Mouse (Mus musculus) lung, embryonic 14.5 days (tissue): ENCODE results near the gene Olfr1326-ps1. TPM values are rescaled to one million over a fixed set of nuclear protein-coding genes. Genes with fewer than 3 reads are reported as not detected.

Experiments
- ATAC-seq: fragments of 200-750 bp; cut with Nextera tagmentation; 2 replicates; pipeline ENCODE4 v1.8.0; 2017; ENCODE audit warnings: mild to moderate bottlenecking, moderate TSS enrichment, moderate library complexity; ENCODE audit not compliant: insufficient read depth
- DNase-seq: peaks from one replicate; pipeline ENCODE4 v3.0.0-alpha.2; 2015
- H3K27ac ChIP-seq: fragments of 300-500 bp; sonication (generic); 2 replicates; pipeline ENCODE4 v1.5.1; 2014; ENCODE audit warnings: low read depth, mild to moderate bottlenecking, moderate library complexity
- H3K27me3 ChIP-seq: fragments of 300-500 bp; sonication (generic); 2 replicates; pipeline ENCODE4 v1.6.1; 2014; ENCODE audit warnings: low read length, control low read depth; ENCODE audit not compliant: insufficient read depth
- H3K36me3 ChIP-seq: fragments of 300-500 bp; sonication (generic); 2 replicates; pipeline ENCODE4 v1.6.1; 2014; ENCODE audit warnings: control low read depth; ENCODE audit not compliant: insufficient read depth
- H3K4me1 ChIP-seq: fragments of 300-500 bp; sonication (generic); 2 replicates; pipeline ENCODE4 v1.6.1; 2014; ENCODE audit warnings: antibody characterized with exemption, control low read depth; ENCODE audit not compliant: insufficient read depth
- H3K4me2 ChIP-seq: fragments of 300-500 bp; sonication (generic); 2 replicates; pipeline ENCODE4 v1.6.1; 2014; ENCODE audit warnings: mild to moderate bottlenecking
- H3K4me3 ChIP-seq: fragments of 300-500 bp; sonication (generic); 2 replicates; pipeline ENCODE4 v1.5.1; 2014; ENCODE audit warnings: low read depth, low read length
- H3K9ac ChIP-seq: fragments of 300-500 bp; sonication (generic); 2 replicates; pipeline ENCODE4 v1.6.1; 2014
- H3K9me3 ChIP-seq: fragments of 300-500 bp; sonication (generic); 2 replicates; pipeline ENCODE4 v1.6.1; 2016; ENCODE audit warnings: low read depth, low read length, control low read depth
- CTCF ChIP-seq: IDR thresholded peaks from 2 replicates; pipeline ENCODE4 v1.5.1; 2016; ENCODE audit warnings: antibody characterized with exemption, low read depth
- WGBS: fragments of 180-500 bp; shearing (Covaris S2); extraction: QIAGEN DNeasy Blood & Tissue Kit; methylation state at CpG from one replicate; pipeline ENCODE4 v1.1.7; 2014; 5-methylcytosine and 5-hydroxymethylcytosine counted together
- polyA plus RNA-seq: library from polyadenylated mRNA; unstranded; fragments of >200 nt; fragmentation: Nextera tagmentation; extraction: Ambion mirVana; gene quantifications from 2 replicates; pipeline ENCODE4 v1.2.1, GENCODE M21; 2014

Gene Olfr1326-ps1
- not detected in 2 replicates for polyA plus RNA-seq

- no peak within 1 kb of the TSS for H3K9ac ChIP-seq
- no peaks in the 10 kb centered on the region for H3K27me3 ChIP-seq
- H3K9me3 ChIP-seq, result no peaks in the 10 kb centered on the region
- ATAC-seq, result no peak
- no peak for DNase-seq
- no peak within 1 kb of the TSS for H3K4me3 ChIP-seq
- no peak within 1 kb of the TSS for H3K27ac ChIP-seq
- no peaks in the 10 kb centered on the region for H3K4me1 ChIP-seq
- H3K4me2 ChIP-seq, result no peak within 1 kb of the TSS
- H3K36me3 ChIP-seq, result no peaks in the 10 kb centered on the region
- TF ChIP-seq CTCF, result no peak
These were observed at the start of gene Olfr1326-ps1 for GRCm38 (mm10) chrX:74574788-74575187. Olfr1326-ps1 (minus strand) TSS chrX:74574888.

GRCm38 (mm10) chrX:74592379-74592778, 17.7 kb upstream of the Olfr1326-ps1 start, which contains the start of gene Olfr1325:
Olfr1325 (plus strand) TSS chrX:74592679.
- no peaks in the 10 kb centered on the region for H3K36me3 ChIP-seq
- no peak for ATAC-seq
- H3K4me2 ChIP-seq, result no peak within 1 kb of the TSS
- H3K9ac ChIP-seq, result no peak within 1 kb of the TSS
- DNase-seq, result no peak
- no peaks in the 10 kb centered on the region for H3K9me3 ChIP-seq
- H3K4me1 ChIP-seq, result no peaks in the 10 kb centered on the region
- TF ChIP-seq CTCF, result no peak
- no peaks in the 10 kb centered on the region for H3K27me3 ChIP-seq
- 89% methylated on average over 2 of the region's 2 CpGs for WGBS
- no peak within 1 kb of the TSS for H3K4me3 ChIP-seq
- H3K27ac ChIP-seq, result no peak within 1 kb of the TSS

Other genes starting within 250 kb of the Olfr1326-ps1 start
- 8.7 and 11.9 TPM in 2 replicates for gene Plxna3, start 245.8 kb downstream of the Olfr1326-ps1 start, polyA plus RNA-seq
- gene Lage3, start 221.3 kb downstream of the Olfr1326-ps1 start, polyA plus RNA-seq, result 113 and 114 TPM in 2 replicates
- 88.8 and 90.6 TPM in 2 replicates for gene Ubl4a, start 201.7 kb downstream of the Olfr1326-ps1 start, polyA plus RNA-seq
- 22.9 and 23.2 TPM in 2 replicates for gene Slc10a3, start 201.5 kb downstream of the Olfr1326-ps1 start, polyA plus RNA-seq
- 34.2 and 37.1 TPM in 2 replicates for gene Fam3a, start 181.6 kb downstream of the Olfr1326-ps1 start, polyA plus RNA-seq
- 19.6 and 20.0 TPM in 2 replicates for gene Ikbkg, start 181.6 kb downstream of the Olfr1326-ps1 start, polyA plus RNA-seq
- 48.7 and 53.8 TPM in 2 replicates for gene G6pdx, start 145.7 kb downstream of the Olfr1326-ps1 start, polyA plus RNA-seq
- not detected in 2 replicates for gene Gm6880, start 93.5 kb downstream of the Olfr1326-ps1 start, polyA plus RNA-seq
- gene Olfr1325, start 17.8 kb upstream of the Olfr1326-ps1 start, polyA plus RNA-seq, result not detected in 2 replicates
- not detected in 2 replicates for gene Gm5640, start 70.7 kb upstream of the Olfr1326-ps1 start, polyA plus RNA-seq
- not detected in 2 replicates for gene Gm6890, start 166.0 kb upstream of the Olfr1326-ps1 start, polyA plus RNA-seq